Mouse (Mus musculus) C2C12 (cell line): ENCODE data around the gene Foxd3.

Source experiments
- CTCF ChIP-seq: IDR thresholded peaks from one replicate; pipeline ENCODE4 v1.5.1; 2011; ENCODE audit not compliant: control insufficient read depth, insufficient read depth, insufficient read length
- MAX ChIP-seq: IDR thresholded peaks from one replicate; pipeline ENCODE4 v1.6.1; 2011; ENCODE audit warnings: mild to moderate bottlenecking, control low read depth
- USF1 ChIP-seq: IDR thresholded peaks from one replicate; pipeline ENCODE4 v1.6.1; 2011; ENCODE audit warnings: low read depth, mild to moderate bottlenecking, control low read depth, moderate library complexity

- TF ChIP-seq MAX (no peak), CTCF (no peak), USF1 (no peak)
Observed at GRCm38 (mm10) chr4:99659361-99660072, 3.4 kb downstream of the Foxd3 start.
